Mouse (Mus musculus) right cerebral cortex, postnatal 14 days (tissue): ENCODE measurements around the gene Kmt2c.

Experiments
- DNase-seq: peaks from one replicate; pipeline ENCODE4 v3.0.0; 2022

Gene Kmt2c

DNA sequence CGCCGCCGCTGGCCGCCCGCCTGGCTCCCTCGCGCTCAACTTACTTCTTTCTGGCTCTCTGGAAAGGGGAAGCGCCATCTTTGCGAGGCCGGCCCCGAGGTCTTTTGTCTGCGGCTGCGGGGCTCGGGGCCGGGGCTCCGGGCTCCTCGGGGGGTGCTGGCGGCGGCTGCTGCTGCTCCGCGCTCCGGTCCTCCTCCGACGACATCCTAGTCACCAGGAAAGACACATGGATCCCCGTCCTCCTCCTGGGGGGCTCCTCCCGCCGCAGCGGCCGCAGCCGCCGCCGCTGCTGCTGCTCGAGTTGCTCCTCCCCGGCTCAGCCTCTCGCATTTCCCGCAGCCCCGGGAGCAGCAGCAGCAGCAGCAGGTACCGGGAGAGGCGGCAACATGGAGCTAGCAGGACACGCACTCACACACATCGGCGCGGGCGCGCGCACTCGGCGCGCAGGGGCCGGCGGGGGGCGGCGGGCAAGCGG, at the start of gene Kmt2c:
Gene Kmt2c (minus strand): TSS at position 438 of the 475 bp plus-strand sequence.
- peak; percentile 76 for DNase-seq

DNA sequence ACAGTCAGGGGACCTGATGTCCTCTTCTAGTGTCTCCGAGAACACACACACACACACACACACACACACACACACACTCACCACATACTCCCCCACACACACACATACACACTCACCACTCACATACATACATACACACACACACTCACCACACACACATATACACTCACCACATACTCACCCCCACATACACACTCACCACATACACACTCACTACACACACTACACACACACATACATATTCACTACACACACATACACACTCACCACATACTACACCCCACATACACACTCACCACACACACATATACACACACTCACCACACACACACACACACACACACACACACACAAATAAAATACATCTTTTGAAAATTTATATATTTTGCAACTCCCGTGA, 48.3 kb upstream of the Kmt2c start:
- DNase-seq: no peak

DNA sequence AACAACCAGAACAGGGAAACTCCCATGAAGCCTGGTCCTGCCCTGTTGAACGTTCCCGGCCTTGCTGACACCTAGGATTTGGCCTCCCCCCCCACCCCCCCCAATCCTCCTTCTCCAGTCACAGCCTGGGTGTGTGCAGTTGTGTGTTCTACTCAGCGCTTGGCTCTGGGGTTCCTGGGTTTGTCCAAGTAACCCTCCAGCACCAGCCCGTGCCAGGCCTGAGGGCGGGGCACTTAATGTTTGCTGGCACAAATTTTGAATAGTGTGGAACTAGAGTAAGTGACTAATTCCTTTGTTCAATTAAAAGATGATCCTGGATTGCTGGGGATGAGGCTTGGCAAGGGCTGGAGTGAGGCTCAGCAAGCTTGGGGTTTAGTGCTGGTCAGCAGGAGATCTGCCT, 46.0 kb upstream of the Kmt2c start:
- no peak for DNase-seq

DNA sequence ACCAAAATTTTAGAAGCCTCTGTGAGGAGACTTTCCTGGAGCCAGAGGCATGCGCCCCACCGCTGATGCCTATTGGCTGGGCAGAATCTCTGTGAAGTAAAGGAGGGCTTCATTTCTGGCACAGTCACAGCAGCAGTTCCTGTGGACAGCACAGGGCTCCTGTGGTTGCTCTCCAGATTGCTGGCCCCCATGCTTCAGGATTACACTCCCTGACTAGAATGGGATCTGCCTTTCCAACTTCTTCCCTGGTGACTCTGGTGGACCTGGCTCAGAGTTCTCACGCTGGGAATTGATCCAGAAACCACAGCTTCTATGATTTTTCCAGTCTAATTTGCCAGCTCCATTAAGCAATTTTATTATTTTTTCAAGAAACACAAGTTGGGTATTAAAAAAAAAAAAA, 45.5 kb upstream of the Kmt2c start:
- DNase-seq: no peak

DNA sequence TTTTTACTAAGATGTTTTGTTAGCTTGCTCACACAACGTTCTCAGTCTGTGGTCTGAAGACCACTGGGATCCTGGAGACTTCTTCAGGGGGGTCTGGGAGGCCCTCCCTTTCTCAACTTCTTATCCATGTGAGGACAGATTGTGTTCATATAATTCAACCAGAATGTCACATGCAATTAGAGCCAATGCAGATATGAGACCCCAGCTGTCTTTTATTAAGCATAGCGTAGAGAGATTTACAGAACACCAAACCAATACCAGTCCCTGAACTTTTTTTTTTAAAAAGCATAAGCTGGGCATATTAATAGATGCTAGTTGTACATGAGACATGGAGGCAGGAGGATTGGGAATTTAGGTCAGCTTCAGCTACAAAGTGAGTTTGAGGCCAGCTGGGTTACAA, 43.1 kb upstream of the Kmt2c start:
- no peak for DNase-seq

DNA sequence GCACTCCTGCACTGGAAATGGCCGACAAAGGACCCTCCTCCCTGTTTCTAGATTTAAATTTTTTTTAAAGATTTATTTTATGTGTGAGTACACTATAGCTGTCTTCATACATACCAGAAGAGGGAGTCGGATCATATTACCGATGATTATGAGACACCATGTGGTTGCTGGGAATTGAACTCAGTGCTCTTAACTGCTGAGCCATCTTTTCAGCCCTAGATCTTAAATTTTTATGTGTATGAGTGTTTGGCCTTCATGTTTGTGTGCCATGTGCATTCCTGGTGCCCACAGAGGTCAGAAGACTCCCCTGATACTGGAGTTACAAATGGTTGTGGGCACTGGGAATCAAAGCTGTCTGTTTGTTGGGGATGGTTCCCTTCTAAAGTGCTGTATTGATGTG, 42.3 kb upstream of the Kmt2c start:
- DNase-seq: no peak

DNA sequence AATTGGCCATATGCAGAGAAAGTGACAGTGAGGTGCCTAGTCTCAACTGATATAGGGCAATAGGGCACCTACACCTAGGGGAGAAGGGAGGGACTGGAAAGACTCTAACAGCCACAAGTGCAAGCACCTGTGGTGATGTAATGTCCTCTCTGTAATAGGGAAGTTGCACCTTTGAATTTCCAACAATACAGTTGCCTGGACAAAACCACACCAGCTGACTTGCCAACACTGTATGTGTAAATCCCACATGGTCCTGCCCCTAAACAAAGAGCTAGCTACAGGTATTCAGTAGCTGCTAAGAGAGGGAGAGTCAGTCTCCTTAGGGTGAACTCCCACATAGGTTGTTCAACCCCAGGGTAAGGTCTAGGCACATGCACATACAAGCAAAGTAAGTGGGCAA, 41.8 kb upstream of the Kmt2c start:
- no peak for DNase-seq

DNA sequence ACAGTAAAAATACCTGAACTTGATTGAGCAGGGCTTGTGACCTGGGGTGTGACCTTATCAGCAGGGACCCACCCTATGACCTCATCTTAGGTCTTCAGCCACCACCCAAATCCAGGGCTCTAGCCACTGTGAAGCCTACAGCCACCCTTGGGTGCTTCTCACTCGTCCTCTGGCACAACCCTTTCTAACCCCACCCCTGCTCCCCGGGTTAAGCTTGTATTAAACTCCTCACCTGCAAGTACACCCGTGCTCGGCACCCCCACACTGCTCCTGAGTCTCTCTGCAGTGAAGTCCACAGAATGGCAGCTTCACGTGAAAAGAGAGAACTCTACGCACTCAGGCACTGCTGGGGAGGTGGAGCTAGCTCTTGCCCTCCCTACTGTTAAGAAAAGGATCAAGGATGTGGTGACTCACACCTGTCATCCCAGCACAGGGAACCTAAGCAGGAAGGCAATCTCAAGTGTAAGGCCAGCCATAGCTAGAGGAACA, 38.4 kb upstream of the Kmt2c start:
- DNase-seq: no peak

DNA sequence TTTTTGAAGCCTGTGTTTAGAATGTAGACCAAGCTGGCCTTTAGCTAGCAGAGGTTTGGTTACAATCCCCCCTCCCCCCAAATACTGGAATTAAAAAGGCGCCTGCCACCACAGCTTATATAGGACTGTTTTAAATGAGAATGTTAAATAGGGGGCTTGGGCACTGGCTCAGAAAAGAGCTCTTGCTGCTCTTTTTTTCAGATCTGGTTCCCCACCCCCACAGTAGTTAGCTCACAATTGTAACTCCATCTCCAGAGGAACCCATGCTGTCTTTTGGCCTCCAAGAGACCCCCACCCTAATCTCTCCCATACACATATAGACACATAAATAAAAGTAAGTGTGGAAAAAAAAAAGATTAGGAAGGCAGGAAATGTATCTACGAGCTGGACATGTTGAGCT, 37.9 kb upstream of the Kmt2c start:
- DNase-seq: no peak

DNA sequence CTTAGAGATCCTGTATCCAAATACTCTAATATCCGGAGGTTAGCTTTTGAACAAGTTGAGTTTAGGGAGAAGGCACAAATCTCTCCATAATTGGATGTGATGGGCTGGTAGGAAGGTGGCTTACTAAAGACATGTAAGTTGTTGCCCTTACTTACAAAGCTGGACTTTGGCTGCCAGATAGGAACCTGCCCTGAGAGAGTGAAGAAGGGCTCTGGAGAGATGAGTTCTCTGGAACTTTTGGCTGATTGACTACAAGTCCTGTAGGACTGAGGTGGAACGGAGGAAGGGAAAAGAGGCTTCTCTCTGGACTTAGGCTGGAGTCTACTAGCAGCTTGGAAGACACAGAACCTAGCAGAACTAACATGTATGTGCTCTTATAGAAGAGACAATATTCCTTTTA, 37.0 kb upstream of the Kmt2c start:
- no peak for DNase-seq

DNA sequence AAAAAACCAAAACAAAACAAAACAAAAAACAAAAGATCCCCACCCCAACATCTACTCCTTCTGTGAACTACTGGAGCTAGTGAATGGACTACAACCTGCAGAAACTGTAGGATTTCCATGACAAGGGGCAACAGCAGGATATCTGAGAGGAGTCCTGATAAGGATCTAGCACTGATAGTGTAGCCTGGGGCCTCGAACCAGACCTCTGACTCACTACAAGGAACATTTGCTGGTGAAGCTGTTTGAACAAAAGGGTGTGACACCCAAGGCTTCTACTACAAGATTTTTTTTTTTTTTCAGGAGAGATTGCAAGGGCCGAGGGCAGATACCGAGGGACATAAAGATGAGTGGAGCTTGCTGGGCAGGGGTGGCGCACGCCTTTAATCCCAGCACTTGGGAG, 34.7 kb upstream of the Kmt2c start:
- no peak for DNase-seq

DNA sequence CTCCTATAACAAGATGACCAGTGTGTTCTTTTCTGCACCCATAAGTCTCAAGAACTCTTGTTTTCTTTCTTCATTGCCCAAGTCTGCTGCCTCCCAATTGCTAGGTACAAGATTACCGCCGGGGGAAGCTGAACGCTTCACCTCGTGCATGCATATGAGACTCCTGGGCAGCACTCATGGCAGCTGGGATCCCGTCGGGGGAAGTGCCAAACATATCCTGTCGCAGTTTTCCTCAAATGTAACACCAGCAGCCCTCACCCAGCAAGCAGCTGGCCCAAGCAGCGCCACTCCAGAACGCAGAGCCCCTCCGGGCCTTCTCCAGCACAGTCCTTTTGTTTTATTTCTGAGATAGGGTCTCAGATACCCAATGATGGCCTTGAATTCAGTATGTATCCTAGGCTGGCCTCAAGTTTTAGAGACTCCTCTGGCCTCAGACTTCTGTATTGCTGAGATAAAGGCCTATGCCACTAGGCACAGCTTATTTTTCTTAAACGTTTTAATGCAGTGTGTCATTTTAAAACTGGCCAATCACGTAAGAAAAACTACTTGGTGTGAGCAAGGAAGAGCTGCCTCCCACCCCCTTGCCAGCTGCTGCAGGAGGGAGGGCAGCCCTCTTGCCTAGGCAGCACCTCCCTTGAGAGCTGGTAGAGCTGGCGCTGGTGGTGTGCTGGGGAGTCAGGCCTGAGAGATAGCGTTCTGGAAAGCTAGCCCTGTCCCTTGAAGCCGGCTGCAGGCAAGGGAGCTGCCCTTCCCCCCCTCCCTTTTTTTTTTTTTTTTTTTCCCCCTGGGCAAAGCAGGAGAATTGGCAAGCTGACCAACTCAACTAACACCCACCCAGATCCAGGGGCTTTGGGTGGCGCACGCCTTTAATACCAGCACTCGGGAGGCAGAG, 33.9 kb upstream of the Kmt2c start:
- DNase-seq: no peak

DNA sequence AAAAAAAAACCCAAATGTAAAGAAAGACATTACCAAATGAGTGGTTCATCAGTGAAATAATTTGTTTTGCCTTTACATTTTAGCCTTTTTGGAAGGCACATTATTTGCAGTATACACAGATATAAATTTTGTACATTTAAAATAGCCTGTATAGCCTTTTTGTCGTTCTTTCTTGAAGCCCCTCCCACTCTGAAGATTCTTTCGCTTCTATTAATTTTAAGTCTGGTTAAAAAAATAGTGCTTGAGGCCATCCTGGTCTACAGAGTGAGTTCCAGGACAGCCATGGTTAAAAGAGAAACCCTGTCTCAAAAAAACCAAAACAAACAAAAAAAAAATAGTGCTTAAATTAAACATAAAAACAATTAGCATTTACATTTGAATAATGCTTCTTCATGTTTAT, 32.0 kb upstream of the Kmt2c start:
- no peak for DNase-seq

DNA sequence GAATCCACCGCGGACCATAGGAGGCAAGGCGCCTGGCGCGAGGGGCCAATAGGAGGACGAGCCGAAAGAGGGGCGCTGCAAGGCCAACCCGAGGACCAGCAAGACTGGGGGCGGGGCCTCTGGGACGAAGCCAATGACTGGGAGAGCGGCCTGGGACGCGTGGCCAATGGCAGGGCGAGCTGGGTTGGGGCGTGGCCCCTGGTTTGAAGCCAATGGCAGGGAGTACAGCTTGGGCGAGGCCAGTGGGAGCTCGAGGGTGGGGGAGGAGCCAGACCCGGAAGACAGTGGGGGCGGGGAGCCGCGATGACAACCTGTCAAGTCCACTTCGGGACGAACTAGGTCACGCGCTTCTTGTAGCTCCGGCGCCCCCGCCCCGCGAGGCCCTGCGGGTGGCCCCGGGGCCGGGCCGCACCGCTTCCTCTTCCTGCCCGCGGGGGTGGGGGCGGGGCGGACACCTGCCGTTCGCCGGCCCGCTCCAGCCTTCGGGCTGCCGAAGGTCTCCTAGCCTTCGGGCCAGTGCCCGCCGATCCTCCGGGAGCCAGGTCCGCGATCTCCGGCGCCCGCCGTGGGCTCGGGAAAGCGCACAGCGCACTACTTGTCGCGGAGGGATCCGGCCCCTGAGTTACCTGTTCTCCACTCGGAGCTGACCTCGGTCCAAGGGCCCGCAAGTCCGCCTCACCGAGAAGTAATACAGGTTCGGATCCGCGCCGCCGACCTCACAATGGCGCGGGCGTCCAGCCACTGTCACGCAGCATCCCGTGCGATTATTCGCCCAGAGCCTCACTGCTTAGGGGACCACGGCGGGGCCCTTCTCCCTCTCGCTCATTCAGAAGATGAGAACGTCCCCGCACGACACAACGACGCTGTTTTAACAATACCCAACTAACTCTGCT, 31.2 kb upstream of the Kmt2c start:
- peak; percentile 100 for DNase-seq

DNA sequence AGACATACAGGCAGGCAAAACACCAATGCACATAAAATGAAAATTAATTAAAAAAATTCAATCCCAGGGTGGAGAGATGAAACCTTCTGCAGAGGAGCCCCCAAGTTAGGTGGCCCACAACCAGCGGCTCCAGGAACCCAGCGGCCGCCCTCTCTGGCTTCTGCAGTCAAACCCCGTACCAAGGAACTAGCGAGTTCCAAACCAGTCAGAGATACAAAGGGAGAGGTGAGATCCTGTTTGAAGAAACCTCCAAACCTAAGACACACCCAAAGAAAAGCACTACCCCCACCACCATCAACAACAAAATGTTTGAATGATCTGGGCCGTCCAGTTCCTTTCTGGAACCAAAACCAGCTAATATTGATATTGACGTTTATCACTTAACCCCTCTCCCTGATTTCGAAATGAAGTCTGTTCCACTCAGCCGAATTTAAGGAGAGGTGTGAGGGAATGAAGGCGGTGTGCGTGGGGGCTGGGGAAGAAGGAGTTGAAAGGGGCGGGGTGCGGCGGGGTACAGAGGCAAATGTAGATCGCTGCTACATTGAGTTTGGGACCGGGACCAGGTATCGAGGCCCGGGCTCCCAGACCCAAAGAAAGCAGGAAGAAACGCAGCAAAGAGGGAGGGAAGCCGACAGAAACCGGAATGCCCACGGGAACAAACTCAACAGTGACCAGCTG, 30.4 kb upstream of the Kmt2c start:
- DNase-seq: no peak

DNA sequence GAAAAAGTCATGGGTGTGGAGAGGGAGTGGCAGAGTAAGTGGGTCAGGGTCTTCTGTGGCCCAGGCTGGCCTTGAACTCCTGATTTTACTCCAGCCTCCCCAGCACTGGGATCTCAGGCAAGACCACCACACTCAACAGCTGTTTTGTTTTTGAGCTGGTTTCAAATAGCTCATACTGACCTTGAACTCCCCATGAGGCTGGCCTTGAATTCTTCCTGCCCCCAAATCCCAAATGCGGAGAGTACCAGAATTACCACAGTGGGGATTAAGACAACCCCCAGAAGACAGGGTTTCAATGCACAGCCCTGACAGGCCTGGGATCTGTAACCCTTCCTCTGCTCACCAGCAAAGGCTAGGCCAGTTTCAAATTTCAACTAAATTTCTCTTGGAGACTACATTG, 29.4 kb upstream of the Kmt2c start:
- no peak for DNase-seq

DNA sequence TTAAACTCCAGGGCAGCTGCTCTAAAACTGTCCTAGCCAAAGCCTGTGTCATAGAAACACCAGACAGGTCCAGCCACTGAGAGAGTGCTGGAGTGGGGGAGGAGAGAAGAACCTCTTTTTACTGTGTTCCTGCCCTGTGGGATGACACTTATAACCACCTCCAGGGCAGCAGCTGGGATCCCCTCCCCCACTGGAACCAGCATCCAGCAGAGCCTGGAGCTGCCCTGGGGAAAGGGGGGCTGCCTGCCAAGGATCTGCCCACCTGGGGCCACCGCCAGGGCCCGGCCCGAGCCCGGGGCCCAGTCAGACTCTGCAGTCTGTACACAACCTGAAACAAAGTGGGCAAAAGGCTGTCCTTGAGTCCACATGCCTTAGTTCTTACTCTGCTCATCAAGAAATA, 28.3 kb upstream of the Kmt2c start:
- peak; percentile 14 for DNase-seq

DNA sequence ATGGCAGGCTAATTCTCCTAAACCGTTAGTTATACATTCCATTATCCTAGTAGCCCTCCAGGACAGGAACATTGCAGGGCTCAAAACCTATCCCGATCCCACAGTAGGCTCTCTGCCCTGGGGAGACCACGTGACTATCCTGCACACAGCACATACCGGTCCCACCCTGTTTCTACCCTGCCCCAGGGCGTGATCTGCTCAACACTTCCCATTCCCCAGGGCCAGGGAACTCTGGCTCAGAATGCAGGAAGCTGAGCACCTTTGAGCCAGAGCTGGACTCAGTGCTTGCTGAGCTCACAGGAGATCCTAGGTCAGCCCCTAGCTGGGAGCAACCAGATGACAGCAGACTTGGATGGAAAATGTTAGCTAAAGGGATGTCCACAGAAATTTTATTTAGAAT, 27.5 kb upstream of the Kmt2c start:
- no peak for DNase-seq

DNA sequence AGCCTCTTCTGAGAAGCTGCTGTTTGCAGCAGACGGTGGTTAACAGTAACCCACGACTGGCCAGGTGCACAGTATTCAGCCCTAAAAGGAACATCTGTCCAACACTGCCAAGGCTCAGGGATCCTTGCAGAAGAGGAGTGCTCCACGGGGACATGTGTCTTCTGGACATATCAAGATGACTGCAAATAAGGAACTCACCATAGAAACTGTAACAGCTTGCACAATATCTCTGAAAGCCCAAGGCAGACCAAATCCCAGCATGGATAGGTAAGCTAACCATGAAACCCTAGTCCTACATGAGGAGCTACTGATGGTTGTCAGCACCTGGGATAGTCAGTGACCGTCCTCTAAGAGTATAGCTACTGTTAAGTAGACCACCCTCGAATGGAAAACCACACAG, 22.9 kb upstream of the Kmt2c start:
- DNase-seq: no peak

DNA sequence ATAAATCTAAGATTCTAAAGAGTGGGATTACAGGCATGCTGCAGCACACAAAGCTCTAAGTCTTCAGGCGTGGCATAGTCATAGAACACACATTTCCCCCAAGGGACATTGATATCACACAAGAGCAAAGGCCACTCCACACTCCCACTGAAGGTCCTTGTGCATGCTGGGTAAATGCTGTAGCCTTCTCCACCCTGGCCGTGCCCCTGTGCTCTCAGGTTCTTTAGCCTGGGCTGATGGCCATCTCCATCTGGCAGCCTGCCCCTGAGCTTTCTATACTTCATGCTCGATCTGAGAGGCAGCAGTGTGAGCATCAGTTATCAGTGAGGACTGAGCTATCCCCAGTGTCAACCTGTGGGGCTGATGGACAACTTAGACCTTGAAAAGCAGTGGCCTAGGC, 21.2 kb upstream of the Kmt2c start:
- DNase-seq: no peak

DNA sequence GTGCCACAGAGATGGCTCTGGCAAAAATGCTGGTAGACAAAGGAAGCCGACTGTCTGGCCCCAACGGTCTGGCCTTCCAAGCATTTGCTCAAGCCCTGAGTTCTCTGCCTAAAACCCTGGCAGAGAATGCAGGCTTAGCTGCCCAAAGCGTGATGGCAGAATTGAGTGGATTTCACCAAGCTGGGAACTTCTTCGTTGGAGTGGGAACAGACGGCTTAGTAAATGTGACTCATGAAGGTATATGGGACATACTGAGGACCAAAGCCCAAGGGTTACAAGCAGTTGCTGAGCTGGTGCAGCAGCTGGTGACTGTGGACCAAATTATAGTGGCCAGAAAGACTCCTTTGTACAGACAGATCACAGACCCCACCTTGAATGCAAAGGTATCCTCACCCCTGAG, 19.0 kb upstream of the Kmt2c start:
- no peak for DNase-seq

DNA sequence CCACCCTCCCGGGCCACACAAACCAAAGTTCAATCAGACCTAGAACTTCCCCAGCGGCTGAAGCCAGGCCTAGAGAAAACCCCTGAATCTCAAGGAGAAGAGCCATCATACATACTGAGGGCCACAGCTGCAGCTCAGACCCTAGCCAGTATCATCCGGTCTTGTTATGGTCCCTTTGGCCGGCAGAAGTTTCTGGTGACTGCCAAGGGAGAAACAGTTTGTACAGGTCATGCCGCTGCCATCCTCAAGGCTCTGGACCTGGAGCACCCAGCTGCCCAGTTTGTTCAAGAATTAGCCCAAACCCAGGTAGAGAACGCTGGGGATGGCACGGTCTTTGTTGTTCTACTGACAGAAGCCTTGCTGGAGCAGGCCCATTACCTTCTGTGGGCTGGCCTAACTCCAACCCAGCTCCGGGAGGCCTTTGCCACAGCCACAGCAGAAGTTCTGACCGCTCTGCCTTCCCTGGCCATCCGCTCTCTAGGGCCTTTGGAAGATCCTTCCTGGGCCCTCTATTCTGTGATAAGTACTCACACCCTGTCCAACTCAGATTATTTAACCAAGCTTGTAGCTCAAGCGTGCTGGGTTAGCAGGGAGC, 17.8 kb upstream of the Kmt2c start:
- DNase-seq: no peak

DNA sequence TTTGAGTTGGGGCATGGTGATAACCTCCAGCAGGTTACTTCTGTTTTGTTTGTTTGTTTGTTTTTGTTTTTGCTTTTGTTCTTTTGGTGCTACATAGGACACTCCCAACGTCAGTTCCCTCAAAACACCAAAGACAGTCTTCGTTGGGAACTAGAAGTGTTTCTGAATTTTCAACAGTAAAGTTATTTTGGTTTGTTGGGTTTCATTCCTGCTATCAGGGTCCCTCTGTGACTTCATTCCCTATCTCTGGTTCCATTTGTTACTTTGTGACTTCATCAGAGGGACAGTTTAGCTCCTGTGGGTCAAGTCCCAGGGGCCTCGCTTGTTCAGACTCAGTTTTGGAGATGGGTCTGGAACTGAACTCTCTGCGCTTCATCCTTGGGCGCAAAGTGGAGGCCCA, 17.2 kb upstream of the Kmt2c start, which contains the start of gene Cct8l1:
Gene Cct8l1 (plus strand): TSS at position 301 of the 400 bp plus-strand sequence.
- no peak for DNase-seq
